Mouse (Mus musculus) lung, embryonic 14.5 days (tissue): ENCODE measurements around the gene Pm20d2. TPM values are rescaled to one million over a fixed set of nuclear protein-coding genes. Genes with fewer than 3 reads are reported as not detected.

ENCODE experiments used
- ATAC-seq: fragments of 200-750 bp; cut with Nextera tagmentation; 2 replicates; pipeline ENCODE4 v1.8.0; 2017; ENCODE audit warnings: mild to moderate bottlenecking, moderate TSS enrichment, moderate library complexity; ENCODE audit not compliant: insufficient read depth
- DNase-seq: peaks from one replicate; pipeline ENCODE4 v3.0.0-alpha.2; 2015
- H3K27ac ChIP-seq: fragments of 300-500 bp; sonication (generic); 2 replicates; pipeline ENCODE4 v1.5.1; 2014; ENCODE audit warnings: low read depth, mild to moderate bottlenecking, moderate library complexity
- H3K27me3 ChIP-seq: fragments of 300-500 bp; sonication (generic); 2 replicates; pipeline ENCODE4 v1.6.1; 2014; ENCODE audit warnings: low read length, control low read depth; ENCODE audit not compliant: insufficient read depth
- H3K36me3 ChIP-seq: fragments of 300-500 bp; sonication (generic); 2 replicates; pipeline ENCODE4 v1.6.1; 2014; ENCODE audit warnings: control low read depth; ENCODE audit not compliant: insufficient read depth
- H3K4me1 ChIP-seq: fragments of 300-500 bp; sonication (generic); 2 replicates; pipeline ENCODE4 v1.6.1; 2014; ENCODE audit warnings: antibody characterized with exemption, control low read depth; ENCODE audit not compliant: insufficient read depth
- H3K4me2 ChIP-seq: fragments of 300-500 bp; sonication (generic); 2 replicates; pipeline ENCODE4 v1.6.1; 2014; ENCODE audit warnings: mild to moderate bottlenecking
- H3K4me3 ChIP-seq: fragments of 300-500 bp; sonication (generic); 2 replicates; pipeline ENCODE4 v1.5.1; 2014; ENCODE audit warnings: low read depth, low read length
- H3K9ac ChIP-seq: fragments of 300-500 bp; sonication (generic); 2 replicates; pipeline ENCODE4 v1.6.1; 2014
- H3K9me3 ChIP-seq: fragments of 300-500 bp; sonication (generic); 2 replicates; pipeline ENCODE4 v1.6.1; 2016; ENCODE audit warnings: low read depth, low read length, control low read depth
- CTCF ChIP-seq: IDR thresholded peaks from 2 replicates; pipeline ENCODE4 v1.5.1; 2016; ENCODE audit warnings: antibody characterized with exemption, low read depth
- WGBS: fragments of 180-500 bp; shearing (Covaris S2); extraction: QIAGEN DNeasy Blood & Tissue Kit; methylation state at CpG from one replicate; pipeline ENCODE4 v1.1.7; 2014; 5-methylcytosine and 5-hydroxymethylcytosine counted together
- polyA plus RNA-seq: library from polyadenylated mRNA; unstranded; fragments of >200 nt; fragmentation: Nextera tagmentation; extraction: Ambion mirVana; gene quantifications from 2 replicates; pipeline ENCODE4 v1.2.1, GENCODE M21; 2014

The Pm20d2 gene
- polyA plus RNA-seq, 1 experiment from 2014 or later: 0.70 TPM

- Histone ChIP-seq H3K4me2 (no peak overlapping the region), H3K9ac (no peak overlapping the region), H3K4me3 (no peak overlapping the region), H3K27me3 (no peaks in the 10 kb centered on the region), H3K36me3 (no peaks in the 10 kb centered on the region), H3K9me3 (no peaks in the 10 kb centered on the region), H3K4me1 (no peaks in the 10 kb centered on the region), H3K27ac (no peak overlapping the region)
- DNase-seq (no peak), ATAC-seq (no peak)
- 60% methylated on average over 2 of the region's 2 CpGs for WGBS
- TF ChIP-seq CTCF: no peak
These were observed 18.0 kb upstream of the Pm20d2 start for GRCm38 (mm10) chr4:33207551-33207950.

- peak; percentile 77 for TF ChIP-seq CTCF
- Histone ChIP-seq H3K4me1 (no peaks in the 10 kb centered on the region), H3K4me2 (no peak overlapping the region), H3K9ac (no peak overlapping the region), H3K36me3 (no peaks in the 10 kb centered on the region), H3K9me3 (no peaks in the 10 kb centered on the region), H3K27ac (no peak overlapping the region), H3K27me3 (no peaks in the 10 kb centered on the region), H3K4me3 (no peak overlapping the region)
- ATAC-seq (0 out of 2 replicates have a peak, but pooled peaks have one; percentile 57), DNase-seq (peak; percentile 75)
- 6% methylated on average over 4 of the region's 4 CpGs for WGBS
These were observed 15.1 kb upstream of the Pm20d2 start for GRCm38 (mm10) chr4:33204682-33205081.

GRCm38 (mm10) chr4:33198117-33198516 is 8.6 kb upstream of the Pm20d2 start:
- no peak for ATAC-seq
- H3K36me3 ChIP-seq: no peaks in the 10 kb centered on the region
- H3K27ac ChIP-seq: no peak overlapping the region

GRCm38 (mm10) chr4:33188781-33189734 is 479 bp downstream of the Pm20d2 start:
- under 1% methylated on average over 121 of the region's 123 CpGs for WGBS
- peak; percentile 89 for DNase-seq
- 0 out of 2 replicates have a peak, but pooled peaks have one; percentile 19 for TF ChIP-seq CTCF
- Histone ChIP-seq H3K9ac (peak overlapping the region; percentile 65), H3K4me2 (peak overlapping the region; percentile 90), H3K27ac (peak overlapping the region; percentile 84), H3K4me1 (no peaks in the 10 kb centered on the region), H3K9me3 (no peaks in the 10 kb centered on the region), H3K36me3 (no peaks in the 10 kb centered on the region), H3K27me3 (no peaks in the 10 kb centered on the region), H3K4me3 (peak overlapping the region; percentile 60)
- peak; percentile 94 for ATAC-seq

More at GRCm38 (mm10) chr4:33198117-33198516, 8.6 kb upstream of the Pm20d2 start:
- H3K4me2 ChIP-seq: no peak overlapping the region
- no peaks in the 10 kb centered on the region for H3K27me3 ChIP-seq
- no peaks in the 10 kb centered on the region for H3K4me1 ChIP-seq
- no peak for DNase-seq
- no peaks in the 10 kb centered on the region for H3K9me3 ChIP-seq
- WGBS: 17% methylated on average over 2 of the region's 2 CpGs
- no peak overlapping the region for H3K9ac ChIP-seq
- TF ChIP-seq CTCF: no peak
- no peak overlapping the region for H3K4me3 ChIP-seq

GRCm38 (mm10) chr4:33188164-33188563 is 1.4 kb downstream of the Pm20d2 start:
- H3K4me1 ChIP-seq: no peaks in the 10 kb centered on the region
- no peaks in the 10 kb centered on the region for H3K27me3 ChIP-seq
- peak; percentile 83 for DNase-seq
- no peaks in the 10 kb centered on the region for H3K9me3 ChIP-seq
- no peak overlapping the region for H3K27ac ChIP-seq
- peak overlapping the region; percentile 90 for H3K4me2 ChIP-seq
- ATAC-seq: no peak; the same call in 1 of the 2 replicates
- WGBS: 9% methylated on average over 9 of the region's 9 CpGs
- TF ChIP-seq CTCF: peak; percentile 56
- no peak overlapping the region for H3K9ac ChIP-seq
- H3K4me3 ChIP-seq: peak overlapping the region; percentile 60
- no peaks in the 10 kb centered on the region for H3K36me3 ChIP-seq

GRCm38 (mm10) chr4:33183477-33183876 is 6.1 kb downstream of the Pm20d2 start:
- DNase-seq (no peak), ATAC-seq (no peak)
- Histone ChIP-seq H3K4me1 (no peaks in the 10 kb centered on the region), H3K4me3 (no peak overlapping the region), H3K4me2 (no peak overlapping the region), H3K36me3 (no peaks in the 10 kb centered on the region), H3K27ac (no peak overlapping the region), H3K9ac (no peak overlapping the region), H3K27me3 (no peaks in the 10 kb centered on the region), H3K9me3 (no peaks in the 10 kb centered on the region)
- 71% methylated on average over 5 of the region's 5 CpGs for WGBS
- TF ChIP-seq CTCF: no peak

- 76% methylated on average over 26 of the region's 26 CpGs for WGBS
- DNase-seq (no peak), ATAC-seq (no peak)
- no peaks in the 10 kb centered on the region for H3K9me3 ChIP-seq
- H3K27ac ChIP-seq: no peak overlapping the region
- H3K27me3 ChIP-seq: no peaks in the 10 kb centered on the region
- no peak overlapping the region for H3K9ac ChIP-seq
- H3K36me3 ChIP-seq: no peaks in the 10 kb centered on the region
- peaks cover 3% of the 10 kb centered on the region; the same call in 1 of the 2 replicates for H3K4me1 ChIP-seq
- H3K4me3 ChIP-seq: no peak overlapping the region
- no peak overlapping the region for H3K4me2 ChIP-seq
- TF ChIP-seq CTCF: no peak
These were observed 37.2 kb downstream of the Pm20d2 start for GRCm38 (mm10) chr4:33152087-33153038.
